1 mouse cellular context compared by ENCODE assay signal in genomic region chr12:75713596-75713995, GRCm38 (mm10).
TF ChIP-seq lines count a peak whose summit lies in the region.

No protein-coding gene starts in this region.

TF ChIP-seq in MEL, 35 proteins besides CTCF, POLR2A, EP300 and RAD21 (continued from another document):
- TF ChIP-seq MYB (IDR thresholded peaks at IDR 0.05; ENCODE audit: low read depth, low read length), result no peak
- TF ChIP-seq SIN3A (IDR thresholded peaks at IDR 0.05; ENCODE audit: low read length), result no peak
TF ChIP-seq in MEL: peak in this region for 0.
